Comparison of ENCODE assay signal across 13 mouse cellular contexts in genomic region chr6:39538227-39538626, GRCm38 (mm10). TPM values are rescaled to one million over a fixed set of nuclear protein-coding genes. Genes with fewer than 3 reads are reported as not detected.
DNase-seq lines count a peak whose midpoint lies in the region; ATAC-seq and TF ChIP-seq lines count a peak whose summit lies in the region.
"Had no signal": no experiment of that assay in that cellular context is flagged by ENCODE, and none has a peak within 500 bp of the region (broad histone marks: within the 10 kb centered on the region; RNA-seq: fewer than 3 reads in every experiment).

No protein-coding gene starts in this region.

- peaks cover 4% of the 10 kb centered on the region for H3K36me3 ChIP-seq in heart, embryonic 12.5 days
- H3K36me3 ChIP-seq in stomach, embryonic 14.5 days (ENCODE audit: control insufficient read depth, insufficient read depth, low read length), result no peaks in the 10 kb centered on the region
- no peaks in the 10 kb centered on the region for H3K36me3 ChIP-seq in stomach, postnatal 0 days (ENCODE audit: control insufficient read depth, insufficient read depth, low read length)
- no peaks in the 10 kb centered on the region for H3K36me3 ChIP-seq in stomach, embryonic 16.5 days (ENCODE audit: control insufficient read depth, insufficient read depth, low read length)
- H3K36me3 ChIP-seq: forebrain, embryonic 15.5 days had no signal

- H3K27ac ChIP-seq in heart, embryonic 12.5 days (ENCODE audit: poor library complexity, severe bottlenecking), result peak overlapping the region; percentile 86; the same call in 1 of the 2 replicates
- H3K27ac ChIP-seq in stomach, embryonic 14.5 days (ENCODE audit: low read length), result peak overlapping the region; percentile 52; the same call in 1 of the 2 replicates
- no peak overlapping the region for H3K27ac ChIP-seq in stomach, postnatal 0 days (replicated peaks)
- H3K27ac ChIP-seq in stomach, embryonic 16.5 days (ENCODE audit: low read length), result peak overlapping the region; percentile 46; the same call in 1 of the 2 replicates
- H3K27ac ChIP-seq: forebrain, embryonic 15.5 days had no signal

- no peak for TF ChIP-seq CTCF in stomach, postnatal 0 days (IDR thresholded peaks at IDR 0.05; ENCODE audit: low read depth)

- H3K9ac ChIP-seq in heart, embryonic 12.5 days, result no peak overlapping the region
- H3K9ac ChIP-seq in stomach, embryonic 14.5 days (replicated peaks; ENCODE audit: low read depth, low read length), result no peak overlapping the region
- no peak overlapping the region for H3K9ac ChIP-seq in stomach, postnatal 0 days (ENCODE audit: low read length)
- H3K9ac ChIP-seq in stomach, embryonic 16.5 days (ENCODE audit: low read length), result no peak overlapping the region
- H3K9ac ChIP-seq: forebrain, embryonic 15.5 days had no signal

- peaks cover 44% of the 10 kb centered on the region for H3K4me1 ChIP-seq in heart, embryonic 12.5 days (replicated peaks)
- peaks cover 41% of the 10 kb centered on the region for H3K4me1 ChIP-seq in stomach, embryonic 14.5 days (ENCODE audit: control insufficient read depth, insufficient read depth, low read length)
- peaks cover 14% of the 10 kb centered on the region for H3K4me1 ChIP-seq in stomach, postnatal 0 days (replicated peaks; ENCODE audit: control insufficient read depth, insufficient read depth)
- peaks cover 36% of the 10 kb centered on the region for H3K4me1 ChIP-seq in stomach, embryonic 16.5 days (ENCODE audit: control insufficient read depth, insufficient read depth, low read length)

- no peak overlapping the region for H3K4me3 ChIP-seq in heart, embryonic 12.5 days
- no peak overlapping the region for H3K4me3 ChIP-seq in stomach, embryonic 14.5 days (ENCODE audit: low read depth, low read length)
- no peak overlapping the region for H3K4me3 ChIP-seq in stomach, postnatal 0 days (ENCODE audit: low read depth, low read length)
- H3K4me3 ChIP-seq in stomach, embryonic 16.5 days (replicated peaks; ENCODE audit: low read length), result no peak overlapping the region
- H3K4me3 ChIP-seq: forebrain, embryonic 15.5 days had no signal

- H3K27me3 ChIP-seq in heart, embryonic 12.5 days (replicated peaks), result no peaks in the 10 kb centered on the region
- H3K27me3 ChIP-seq in stomach, embryonic 14.5 days (ENCODE audit: control insufficient read depth, insufficient read depth, low read length), result no peaks in the 10 kb centered on the region
- no peaks in the 10 kb centered on the region for H3K27me3 ChIP-seq in stomach, postnatal 0 days (ENCODE audit: control insufficient read depth, insufficient read depth, low read length)
- no peaks in the 10 kb centered on the region for H3K27me3 ChIP-seq in stomach, embryonic 16.5 days (ENCODE audit: control insufficient read depth, insufficient read depth, low read length)
- H3K27me3 ChIP-seq: forebrain, embryonic 15.5 days had no signal

- DNase-seq in heart, postnatal 25 days (ENCODE audit: low spot score), result no peak
- no peak for DNase-seq in stomach, postnatal 0 days (ENCODE audit: low spot score)
- DNase-seq in heart, postnatal 4 days, result peak; percentile 26
- DNase-seq in adrenal gland, postnatal 14 days, result no peak
- DNase-seq: cerebellum, adult 9-10 months; layer of hippocampus, postnatal 36 days; lung, postnatal 36 days; thymus, postnatal 14 days had no signal

- H3K9me3 ChIP-seq in heart, embryonic 12.5 days (replicated peaks), result 0 out of 2 replicates have a peak, but pooled peaks cover 3% of the 10 kb centered on the region
- H3K9me3 ChIP-seq in stomach, embryonic 14.5 days (ENCODE audit: control insufficient read depth, low read depth, low read length), result no peaks in the 10 kb centered on the region
- H3K9me3 ChIP-seq in stomach, postnatal 0 days (ENCODE audit: control insufficient read depth, low read length), result no peaks in the 10 kb centered on the region
- no peaks in the 10 kb centered on the region for H3K9me3 ChIP-seq in stomach, embryonic 16.5 days (replicated peaks; ENCODE audit: control insufficient read depth, low read length)
- H3K9me3 ChIP-seq: forebrain, embryonic 15.5 days had no signal

- intact Hi-C loops in heart, postnatal 25 days (cut with DNase I), result no loop called here

- no peak overlapping the region for H3K4me2 ChIP-seq in heart, embryonic 12.5 days
- no peak overlapping the region for H3K4me2 ChIP-seq in stomach, embryonic 14.5 days (replicated peaks; ENCODE audit: low read depth, low read length)
- no peak overlapping the region for H3K4me2 ChIP-seq in stomach, postnatal 0 days (replicated peaks; ENCODE audit: low read depth)
- no peak overlapping the region; the same call in 1 of the 2 replicates for H3K4me2 ChIP-seq in stomach, embryonic 16.5 days (ENCODE audit: low read depth, low read length)
- H3K4me2 ChIP-seq: forebrain, embryonic 15.5 days had no signal

- TF ChIP-seq EP300 in stomach, postnatal 0 days (optimal IDR thresholded peaks at IDR 0.05), result no peak

- WGBS in heart, embryonic 12.5 days, result 74% methylated on average over 8 of the region's 8 CpGs
- WGBS in stomach, embryonic 14.5 days, result 40% methylated on average over 8 of the region's 8 CpGs
- WGBS in stomach, postnatal 0 days, result 48% methylated on average over 8 of the region's 8 CpGs
- 39% methylated on average over 8 of the region's 8 CpGs for WGBS in stomach, embryonic 16.5 days

- ATAC-seq in heart, embryonic 12.5 days (ENCODE audit: insufficient number of reproducible peaks, low FRiP score), result no peak
- ATAC-seq in stomach, embryonic 14.5 days (ENCODE audit: insufficient number of reproducible peaks, insufficient read depth, low FRiP score, low read depth), result no peak
- ATAC-seq in stomach, postnatal 0 days (ENCODE audit: low FRiP score, low TSS enrichment), result no peak
- no peak for ATAC-seq in stomach, embryonic 16.5 days (ENCODE audit: insufficient read depth, low FRiP score)
- no peak for ATAC-seq in erythroid progenitor cell, adult 5-6 weeks (replicated peaks; ENCODE audit: low FRiP score, poor library complexity, severe bottlenecking)
- ATAC-seq: forebrain, embryonic 15.5 days had no signal

RNA-seq across cellular contexts. Expression of gene Dennd2a, which starts 19.4 kb away (rescaled TPM):
- 26.8 and 28.2 TPM in 2 replicates for polyA plus RNA-seq in heart, embryonic 12.5 days (2016; fragmentation: Nextera tagmentation; extraction: Ambion mirVana)
- total RNA-seq in heart, postnatal 25 days (2021), result 1 to 10 TPM; 7.6 to 9.9 TPM
- 22.2 and 23.6 TPM in 2 replicates for polyA plus RNA-seq in stomach, embryonic 14.5 days (2014; fragmentation: Nextera tagmentation; extraction: Ambion mirVana)
- 4.7 TPM in 2 replicates for polyA plus RNA-seq in stomach, postnatal 0 days (2015; fragmentation: Nextera tagmentation; extraction: Ambion mirVana)
- 10 to 100 TPM; 26.1 to 27.5 TPM for total RNA-seq in heart, postnatal 4 days (2021)
- polyA plus RNA-seq in stomach, embryonic 16.5 days (2015; fragmentation: Nextera tagmentation; extraction: Ambion mirVana), result 10.8 and 10.9 TPM in 2 replicates
- total RNA-seq in adrenal gland, postnatal 14 days (2021), result 11.7 and 14.4 TPM in 2 replicates
- 1.3 TPM in 1 of 2 replicates, not detected in the other for total RNA-seq in erythroid progenitor cell, adult 5-6 weeks (2015; ENCODE audit: low replicate concordance)
- 0.53 TPM in 1 of 2 replicates, not detected in the other for total RNA-seq in erythroid progenitor cell, adult 5-6 weeks (2017; ENCODE audit: low replicate concordance)

RNA-seq across cellular contexts. Expression of gene Adck2, which starts 35.4 kb away (rescaled TPM):
- polyA plus RNA-seq in heart, embryonic 12.5 days (2016; fragmentation: Nextera tagmentation; extraction: Ambion mirVana), result 17.0 and 17.4 TPM in 2 replicates
- 10 to 100 TPM; 16.5 to 16.6 TPM for total RNA-seq in heart, postnatal 25 days (2021)
- 28.1 and 29.5 TPM in 2 replicates for polyA plus RNA-seq in stomach, embryonic 14.5 days (2014; fragmentation: Nextera tagmentation; extraction: Ambion mirVana)
- polyA plus RNA-seq in stomach, postnatal 0 days (2015; fragmentation: Nextera tagmentation; extraction: Ambion mirVana), result 22.0 and 24.4 TPM in 2 replicates
- 10 to 100 TPM; 15.9 to 16.6 TPM for total RNA-seq in heart, postnatal 4 days (2021)
- 33.5 and 34.8 TPM in 2 replicates for polyA plus RNA-seq in stomach, embryonic 16.5 days (2015; fragmentation: Nextera tagmentation; extraction: Ambion mirVana)
- 23.5 and 28.0 TPM in 2 replicates for total RNA-seq in adrenal gland, postnatal 14 days (2021)
- total RNA-seq in erythroid progenitor cell, adult 5-6 weeks (2015; ENCODE audit: low replicate concordance), result 9.7 TPM in 1 of 2 replicates, not detected in the other
- total RNA-seq in erythroid progenitor cell, adult 5-6 weeks (2017; ENCODE audit: low replicate concordance), result 0.76 and 1.4 TPM in 2 replicates

RNA-seq across cellular contexts. Expression of gene Gm42420, which starts 47.3 kb away (rescaled TPM):
- polyA plus RNA-seq in heart, embryonic 12.5 days (2016; fragmentation: Nextera tagmentation; extraction: Ambion mirVana), result 1.0 TPM in 1 of 2 replicates, not detected in the other
- not detected for total RNA-seq in heart, postnatal 25 days (2021)
- polyA plus RNA-seq in stomach, embryonic 14.5 days (2014; fragmentation: Nextera tagmentation; extraction: Ambion mirVana), result 0.50 and 0.62 TPM in 2 replicates
- 0.63 and 1.4 TPM in 2 replicates for polyA plus RNA-seq in stomach, postnatal 0 days (2015; fragmentation: Nextera tagmentation; extraction: Ambion mirVana)
- not detected for total RNA-seq in heart, postnatal 4 days (2021)
- 0.43 and 2.1 TPM in 2 replicates for polyA plus RNA-seq in stomach, embryonic 16.5 days (2015; fragmentation: Nextera tagmentation; extraction: Ambion mirVana)
- total RNA-seq in adrenal gland, postnatal 14 days (2021), result 1.5 and 1.8 TPM in 2 replicates
- not detected in 2 replicates for total RNA-seq in erythroid progenitor cell, adult 5-6 weeks (2015; ENCODE audit: low replicate concordance)
- not detected in 2 replicates for total RNA-seq in erythroid progenitor cell, adult 5-6 weeks (2017; ENCODE audit: low replicate concordance)

RNA-seq across cellular contexts. Expression of gene Ndufb2, which starts 54.1 kb away (rescaled TPM):
- polyA plus RNA-seq in heart, embryonic 12.5 days (2016; fragmentation: Nextera tagmentation; extraction: Ambion mirVana), result 541 and 562 TPM in 2 replicates
- total RNA-seq in heart, postnatal 25 days (2021), result 100 to 1,000 TPM; 685 to 720 TPM
- 337 and 395 TPM in 2 replicates for polyA plus RNA-seq in stomach, embryonic 14.5 days (2014; fragmentation: Nextera tagmentation; extraction: Ambion mirVana)
- polyA plus RNA-seq in stomach, postnatal 0 days (2015; fragmentation: Nextera tagmentation; extraction: Ambion mirVana), result 419 and 461 TPM in 2 replicates
- 100 to 1,000 TPM; 406 to 449 TPM for total RNA-seq in heart, postnatal 4 days (2021)
- polyA plus RNA-seq in stomach, embryonic 16.5 days (2015; fragmentation: Nextera tagmentation; extraction: Ambion mirVana), result 307 and 337 TPM in 2 replicates
- 288 and 312 TPM in 2 replicates for total RNA-seq in adrenal gland, postnatal 14 days (2021)
- total RNA-seq in erythroid progenitor cell, adult 5-6 weeks (2015; ENCODE audit: low replicate concordance), result 14.7 and 16.2 TPM in 2 replicates
- 10.5 and 24.9 TPM in 2 replicates for total RNA-seq in erythroid progenitor cell, adult 5-6 weeks (2017; ENCODE audit: low replicate concordance)
